Mouse (Mus musculus) stomach, postnatal 0 days (tissue): ENCODE measurements at regions not wholly inside any gene's neighbourhood (a gene's known extent, or its start where the extent isn't known, plus 50 kb on each side); places are given as distances from the start of the nearest gene placed in this dataset.

Experiments used
- ATAC-seq: fragments of 200-750 bp; cut with Nextera tagmentation; 2 replicates; pipeline ENCODE4 v1.8.0; 2017; ENCODE audit not compliant: low FRiP score, low TSS enrichment
- DNase-seq: peaks from one replicate; pipeline ENCODE4 v3.0.0-alpha.2; 2016; ENCODE audit warnings: low spot score
- H3K27ac ChIP-seq: fragments of 300-500 bp; sonication (generic); replicated peaks from 2 replicates; pipeline ENCODE4 v1.5.1; 2014; ENCODE audit warnings: mild to moderate bottlenecking, control low read depth
- H3K27me3 ChIP-seq: fragments of 300-500 bp; sonication (generic); 2 replicates; pipeline ENCODE4 v1.6.1; 2014; ENCODE audit warnings: low read length; ENCODE audit not compliant: control insufficient read depth, insufficient read depth
- H3K36me3 ChIP-seq: fragments of 300-500 bp; sonication (generic); 2 replicates; pipeline ENCODE4 v1.6.1; 2014; ENCODE audit warnings: low read length, mixed read lengths; ENCODE audit not compliant: control insufficient read depth, insufficient read depth
- H3K4me1 ChIP-seq: fragments of 300-500 bp; sonication (generic); replicated peaks from 2 replicates; pipeline ENCODE4 v1.6.1; 2014; ENCODE audit warnings: antibody characterized with exemption; ENCODE audit not compliant: control insufficient read depth, insufficient read depth
- H3K4me2 ChIP-seq: fragments of 300-500 bp; sonication (generic); replicated peaks from 2 replicates; pipeline ENCODE4 v1.6.1; 2014; ENCODE audit warnings: low read depth, mild to moderate bottlenecking, control low read depth, moderate library complexity
- H3K4me3 ChIP-seq: fragments of 300-500 bp; sonication (generic); 2 replicates; pipeline ENCODE4 v1.5.1; 2014; ENCODE audit warnings: low read depth, low read length, control low read depth
- H3K9ac ChIP-seq: fragments of 300-500 bp; sonication (generic); 2 replicates; pipeline ENCODE4 v1.6.1; 2014; ENCODE audit warnings: mild to moderate bottlenecking, low read length, control low read depth, mixed read lengths
- H3K9me3 ChIP-seq: fragments of 300-500 bp; sonication (generic); 2 replicates; pipeline ENCODE4 v1.6.1; 2016; ENCODE audit warnings: low read length; ENCODE audit not compliant: control insufficient read depth
- CTCF ChIP-seq: IDR thresholded peaks from 2 replicates; pipeline ENCODE4 v1.5.1; 2016; ENCODE audit warnings: antibody characterized with exemption, low read depth, mild to moderate bottlenecking, moderate library complexity
- EP300 ChIP-seq: optimal IDR thresholded peaks from 2 replicates; pipeline ENCODE3; 2016; ENCODE audit warnings: antibody characterized with exemption
- WGBS: fragments of 180-500 bp; shearing (Covaris S2); extraction: QIAGEN DNeasy Blood & Tissue Kit; methylation state at CpG from one replicate; pipeline ENCODE4 v1.1.7; 2014; 5-methylcytosine and 5-hydroxymethylcytosine counted together

DNA sequence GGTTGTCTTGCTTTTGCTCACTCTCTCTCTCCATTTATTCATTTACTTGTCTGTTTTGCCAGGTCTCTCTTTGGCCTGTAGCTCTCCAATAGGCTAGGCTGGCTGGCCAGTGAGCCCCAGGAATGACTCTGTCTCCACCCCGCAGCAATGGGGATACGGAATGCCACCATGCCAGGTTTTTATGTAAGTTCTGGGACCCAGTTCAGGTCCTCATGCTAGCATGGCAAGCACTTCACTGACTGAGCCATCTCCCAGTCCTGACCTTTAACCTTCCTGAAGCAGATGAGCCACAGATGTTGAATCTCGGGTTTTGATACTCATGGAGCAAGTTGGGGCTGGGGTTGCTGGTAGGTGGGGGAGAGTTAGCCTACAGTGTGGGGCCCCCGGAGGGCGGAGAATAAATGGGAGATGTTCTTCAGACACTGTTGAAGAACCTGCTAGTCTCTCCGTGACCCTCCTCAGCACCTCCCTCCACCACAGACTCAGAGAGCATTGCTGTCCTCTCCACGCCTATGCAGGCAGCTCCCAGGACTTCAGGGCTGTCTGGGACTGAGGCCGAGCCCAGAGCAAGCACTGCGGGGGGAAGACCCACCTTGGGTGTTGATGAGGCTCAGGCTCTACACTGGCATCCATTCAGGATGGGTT, 83.9 kb downstream of the Gm11733 start:
- H3K4me3 ChIP-seq = no peak overlapping the region
- no peaks in the 10 kb centered on the region for H3K27me3 ChIP-seq
- ATAC-seq = 0 out of 2 replicates have a peak, but pooled peaks have one; percentile 4
- H3K4me2 ChIP-seq = no peak overlapping the region
- peaks cover 13% of the 10 kb centered on the region for H3K4me1 ChIP-seq
- no peaks in the 10 kb centered on the region; the same call in 1 of the 2 replicates for H3K36me3 ChIP-seq
- no peaks in the 10 kb centered on the region for H3K9me3 ChIP-seq
- DNase-seq = no peak
- TF ChIP-seq CTCF (no peak), EP300 (no peak)
- 0 out of 2 replicates have a peak overlapping the region, but pooled peaks have one; percentile 28 for H3K9ac ChIP-seq
- H3K27ac ChIP-seq = peak overlapping the region; percentile 91
- WGBS = 52% methylated on average over 9 of the region's 9 CpGs

DNA sequence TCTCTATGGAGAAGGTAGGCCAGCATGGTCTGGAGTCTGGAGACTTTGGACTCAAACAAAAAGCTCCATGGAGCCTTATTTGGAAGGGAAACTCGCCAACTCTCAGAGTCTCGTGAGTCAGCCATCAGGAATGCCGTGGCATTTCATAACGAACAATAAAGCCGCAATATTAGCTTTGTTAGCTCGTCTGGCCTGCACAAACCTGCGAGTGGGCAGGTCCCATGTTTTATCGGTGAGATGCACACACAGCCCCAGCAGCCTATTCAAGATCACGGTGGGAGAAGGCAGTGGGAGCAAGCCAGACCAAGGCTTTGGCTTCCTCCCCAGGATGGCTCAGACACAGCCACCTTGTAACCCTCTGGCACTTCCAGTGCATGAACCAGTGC, 84.4 kb downstream of the Gm11733 start:
- peak; percentile 87 for DNase-seq
- Histone ChIP-seq H3K36me3 (no peaks in the 10 kb centered on the region; the same call in 1 of the 2 replicates), H3K27me3 (no peaks in the 10 kb centered on the region), H3K27ac (peak overlapping the region; percentile 91), H3K4me1 (peaks cover 13% of the 10 kb centered on the region), H3K4me2 (no peak overlapping the region), H3K9me3 (no peaks in the 10 kb centered on the region), H3K4me3 (no peak overlapping the region), H3K9ac (0 out of 2 replicates have a peak overlapping the region, but pooled peaks have one; percentile 28)
- WGBS = 16% methylated on average over 9 of the region's 9 CpGs
- no peak for TF ChIP-seq CTCF
- TF ChIP-seq EP300 = no peak
- ATAC-seq = peak; percentile 89

DNA sequence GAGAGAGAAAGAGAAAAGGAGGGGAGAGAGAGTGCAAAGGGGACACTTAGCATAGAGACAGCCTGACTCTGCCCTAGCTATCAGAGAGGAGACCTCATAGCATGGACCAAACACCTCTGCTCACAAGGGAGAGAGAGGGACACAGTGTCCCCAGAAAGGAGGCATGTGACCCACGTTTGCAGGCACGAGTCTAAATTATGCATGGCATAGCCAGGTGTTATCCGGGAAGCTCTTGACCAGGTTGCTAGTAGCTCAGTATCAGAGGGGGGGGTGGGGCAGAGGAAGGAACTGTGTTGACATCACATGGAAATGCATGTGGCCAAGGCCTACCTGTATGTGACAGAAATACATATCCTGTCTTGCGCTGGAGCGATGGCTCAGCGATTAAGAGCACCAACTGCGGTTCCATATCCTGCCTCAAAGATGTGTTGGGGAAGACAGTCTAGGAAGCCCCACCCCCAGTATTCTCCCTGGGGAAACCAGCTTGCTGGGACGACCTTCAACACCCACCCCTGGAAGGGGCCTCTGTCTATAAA, 84.5 kb upstream of the Tnrc6c start:
- peak; percentile 30 for DNase-seq
- H3K9ac ChIP-seq = no peak overlapping the region
- WGBS = 69% methylated on average over 8 of the region's 8 CpGs
- no peaks in the 10 kb centered on the region for H3K27me3 ChIP-seq
- no peaks in the 10 kb centered on the region; the same call in 1 of the 2 replicates for H3K36me3 ChIP-seq
- H3K4me1 ChIP-seq = peaks cover 13% of the 10 kb centered on the region
- peak overlapping the region; percentile 91 for H3K27ac ChIP-seq
- ATAC-seq = no peak
- H3K9me3 ChIP-seq = no peaks in the 10 kb centered on the region
- no peak overlapping the region for H3K4me3 ChIP-seq
- H3K4me2 ChIP-seq = no peak overlapping the region
- TF ChIP-seq EP300 = no peak
- TF ChIP-seq CTCF = no peak

DNA sequence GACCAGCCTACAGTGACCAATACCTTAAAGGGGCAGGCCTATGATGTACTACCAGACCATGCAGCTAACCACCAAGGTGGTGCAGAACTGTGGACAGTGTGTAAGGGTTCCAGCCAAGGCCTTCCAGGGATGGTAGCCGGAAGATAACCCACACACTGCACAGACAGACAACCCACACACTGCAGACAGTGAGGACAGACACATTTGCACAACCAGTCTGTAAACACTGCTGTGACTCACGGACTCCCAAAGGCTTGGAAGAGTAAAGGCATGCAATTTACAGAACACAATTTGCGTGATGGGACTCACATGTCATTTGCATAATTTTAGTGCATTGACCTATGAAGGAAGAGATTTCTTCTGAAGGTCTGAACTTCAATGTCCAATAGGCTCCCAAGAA, 82.2 kb upstream of the Tnrc6c start:
- TF ChIP-seq CTCF = no peak
- no peak for TF ChIP-seq EP300
- DNase-seq = no peak
- no peak for ATAC-seq

DNA sequence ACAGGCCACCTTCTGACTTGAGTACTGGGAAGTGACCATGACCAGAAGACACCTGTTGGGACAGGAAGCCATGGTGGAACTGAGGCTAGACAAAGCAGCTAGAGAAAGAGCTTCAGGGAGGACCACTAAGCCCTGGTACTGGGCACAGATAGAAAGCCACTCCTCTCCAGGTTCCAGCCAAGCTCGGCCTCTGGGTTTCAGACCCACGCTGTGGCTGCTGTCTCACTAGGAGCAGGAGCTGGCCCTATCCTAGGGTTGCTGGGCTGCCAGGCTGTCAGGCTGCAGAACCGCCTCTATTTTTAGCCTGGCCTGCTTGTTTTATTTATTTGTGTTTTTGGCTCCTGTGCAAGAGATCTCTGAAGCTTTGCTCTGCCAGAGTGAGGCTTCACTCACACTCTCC, 79.4 kb upstream of the Tnrc6c start:
- H3K9ac ChIP-seq = no peak overlapping the region
- H3K4me2 ChIP-seq = no peak overlapping the region
- no peak for DNase-seq
- H3K27ac ChIP-seq = peak overlapping the region; percentile 25; the same call in 1 of the 2 replicates
- no peaks in the 10 kb centered on the region for H3K27me3 ChIP-seq
- peaks cover 1% of the 10 kb centered on the region; the same call in 1 of the 2 replicates for H3K4me1 ChIP-seq
- 57% methylated on average over 3 of the region's 3 CpGs for WGBS
- H3K4me3 ChIP-seq = no peak overlapping the region
- H3K36me3 ChIP-seq = no peaks in the 10 kb centered on the region
- TF ChIP-seq CTCF (no peak), EP300 (no peak)
- ATAC-seq = 0 out of 2 replicates have a peak, but pooled peaks have one; percentile 33
- no peaks in the 10 kb centered on the region for H3K9me3 ChIP-seq

More for the DNA sequence above, 82.2 kb upstream of the Tnrc6c start:
- H3K36me3 ChIP-seq = no peaks in the 10 kb centered on the region
- H3K4me2 ChIP-seq = no peak overlapping the region
- H3K9ac ChIP-seq = no peak overlapping the region
- H3K27ac ChIP-seq = no peak overlapping the region
- no peak overlapping the region for H3K4me3 ChIP-seq
- H3K9me3 ChIP-seq = no peaks in the 10 kb centered on the region
- WGBS = 82% methylated on average over 3 of the region's 3 CpGs
- H3K27me3 ChIP-seq = no peaks in the 10 kb centered on the region
- H3K4me1 ChIP-seq = peaks cover 13% of the 10 kb centered on the region

DNA sequence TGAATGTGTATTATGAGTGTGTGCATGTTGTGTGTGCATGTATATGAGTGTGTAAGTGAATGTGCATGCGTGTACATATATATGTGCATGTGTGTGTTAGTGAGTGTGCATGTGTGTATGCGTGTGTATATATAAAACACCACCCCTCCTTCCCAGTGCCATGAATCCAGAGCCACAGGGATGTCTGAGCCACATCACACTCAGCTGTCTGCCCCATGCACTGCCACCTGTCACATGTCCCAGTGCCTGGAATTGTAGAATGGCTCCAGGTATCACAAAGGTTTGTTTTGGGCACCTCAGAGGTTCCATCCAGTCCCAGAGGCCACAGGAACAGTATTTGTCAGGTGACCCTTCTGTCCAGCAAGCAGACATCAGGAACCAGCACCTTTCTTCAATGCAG, 75.0 kb upstream of the Tnrc6c start:
- 94% methylated on average over 2 of the region's 2 CpGs for WGBS
- H3K4me3 ChIP-seq = no peak overlapping the region
- H3K9me3 ChIP-seq = no peaks in the 10 kb centered on the region

More for the DNA sequence above, 75.0 kb upstream of the Tnrc6c start:
- Histone ChIP-seq H3K9ac (no peak overlapping the region), H3K4me2 (no peak overlapping the region), H3K27me3 (no peaks in the 10 kb centered on the region), H3K4me1 (no peaks in the 10 kb centered on the region), H3K36me3 (no peaks in the 10 kb centered on the region), H3K27ac (no peak overlapping the region)
- no peak for TF ChIP-seq EP300
- TF ChIP-seq CTCF = no peak
- ATAC-seq (no peak), DNase-seq (no peak)
